Mouse (Mus musculus) heart, adult 8-10 months (tissue): ENCODE data around the gene Prdm10. TPM values are rescaled to one million over a fixed set of nuclear protein-coding genes. Genes with fewer than 3 reads are reported as not detected.

Experiments used
- total RNA-seq, 4 experiments: library from RNA; stranded (reverse); gene quantifications; 2 replicates each; pipeline ENCODE4 v1.2.4; 2022

The Prdm10 gene
- total RNA-seq, 4 experiments from 2014 or later = 4.4 to 6.2 (median 5.2) TPM

Other genes starting within 250 kb of the Prdm10 start
- 10 to 100 TPM; 28.6 to 36.1 (median 35.0) TPM for gene Zbtb44, start 249.9 kb upstream of the Prdm10 start, total RNA-seq
- under 1 TPM; 0.12 to 0.66 (median 0.22) TPM for gene St14, start 148.7 kb upstream of the Prdm10 start, total RNA-seq
- gene Aplp2, start 68.7 kb upstream of the Prdm10 start, total RNA-seq = 100 to 1,000 TPM; 290 to 388 (median 328) TPM
- 10 to 100 TPM in 1 of 4 experiments, 1 to 10 TPM in 3; 8.0 to 12.1 (median 9.0) TPM for gene Nfrkb, start 105.7 kb downstream of the Prdm10 start, total RNA-seq
- 1 to 10 TPM in 2 of 4 experiments, under 1 TPM in 2; 0.56 to 1.5 (median 0.89) TPM for gene Tmem45b, start 183.9 kb downstream of the Prdm10 start, total RNA-seq